Mouse (Mus musculus): ENCODE results near the gene Col10a1. TPM values are rescaled to one million over a fixed set of nuclear protein-coding genes. Genes with fewer than 3 reads are reported as not detected.
"Not testable (repeated sequence)": the region's sequence is repeated elsewhere in the genome, so short reads cannot be mapped to it uniquely, and the experiment has no call there.

Gene Col10a1
- polyA plus RNA-seq, 1 experiment from 2014 or later: 0.14 TPM

DNA sequence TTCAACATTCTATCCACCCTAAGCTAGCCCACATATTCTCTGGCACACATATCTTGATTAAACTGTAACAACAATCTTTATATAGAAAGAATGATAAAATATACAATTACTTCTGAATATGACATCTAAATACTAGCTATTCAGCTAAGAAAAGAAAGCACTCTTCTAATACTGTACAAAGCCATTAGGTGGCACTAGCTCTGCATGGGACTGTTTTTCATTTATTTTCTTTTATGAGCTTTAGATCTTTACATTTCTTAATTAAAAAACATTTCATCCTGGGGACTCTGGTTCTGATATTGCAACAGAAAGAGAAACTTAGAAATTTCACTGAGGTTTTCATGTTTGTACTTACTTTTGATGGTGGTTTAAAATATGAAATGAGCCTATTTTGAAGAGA lies 42.0 kb downstream of the Col10a1 start:
- Histone ChIP-seq H3K4me3 (no peak overlapping the region), H3K4me1 (no peaks in the 10 kb centered on the region), H3K27ac (replicated peaks) (no peak overlapping the region), H3K9me3 (no peaks in the 10 kb centered on the region), H3K27me3 (replicated peaks; ENCODE audit: low read depth, poor library complexity, severe bottlenecking) (no peaks in the 10 kb centered on the region), H3K36me3 (replicated peaks) (no peaks in the 10 kb centered on the region)
- DNase-seq (ENCODE audit: low spot score): no peak

GRCm38 (mm10) chr10:34434191-34434590 lies 44.4 kb downstream of the Col10a1 start:
- 94% methylated on average over 9 of the region's 14 CpGs for WGBS
- not testable (repeated sequence) for DNase-seq (ENCODE audit: low spot score); H3K27me3 ChIP-seq (replicated peaks; ENCODE audit: low read depth, poor library complexity, severe bottlenecking); H3K9me3 ChIP-seq; H3K36me3 ChIP-seq (replicated peaks); H3K4me3 ChIP-seq; H3K27ac ChIP-seq (replicated peaks); H3K4me1 ChIP-seq

Other genes with a start within 250 kb of the Col10a1 start
- 29.1 and 33.6 TPM in 2 replicates for gene Dse, start 182.3 kb upstream of the Col10a1 start, polyA plus RNA-seq (2016; fragmentation: Nextera tagmentation; extraction: Ambion mirVana)
- 67.9 and 70.5 TPM in 2 replicates for gene Tspyl1, start 107.8 kb upstream of the Col10a1 start, polyA plus RNA-seq (2016; fragmentation: Nextera tagmentation; extraction: Ambion mirVana)
- 37.3 and 37.9 TPM in 2 replicates for gene Tspyl4, start 92.5 kb upstream of the Col10a1 start, polyA plus RNA-seq (2016; fragmentation: Nextera tagmentation; extraction: Ambion mirVana)
- gene Nt5dc1, start 28.6 kb downstream of the Col10a1 start, polyA plus RNA-seq (2016; fragmentation: Nextera tagmentation; extraction: Ambion mirVana): 7.7 and 8.8 TPM in 2 replicates
- 5.0 and 6.1 TPM in 2 replicates for gene Frk, start 93.4 kb downstream of the Col10a1 start, polyA plus RNA-seq (2016; fragmentation: Nextera tagmentation; extraction: Ambion mirVana)

All from embryonic facial prominence, embryonic 10.5 days (tissue).